Mouse (Mus musculus) hindbrain, embryonic 16.5 days (tissue): ENCODE data around the gene Map10. TPM values are rescaled to one million over a fixed set of nuclear protein-coding genes. Genes with fewer than 3 reads are reported as not detected.
A peak's percentile ranks its signal among the peaks of the same experiment; 100 is the strongest.

Experiments
- ATAC-seq: fragments of 200-750 bp; cut with Nextera tagmentation; 2 replicates; pipeline ENCODE4 v1.8.0; 2017; ENCODE audit warnings: moderate TSS enrichment, moderate library complexity
- H3K27ac ChIP-seq: fragments of 300-500 bp; sonication (generic); 2 replicates; pipeline ENCODE4 v1.5.1; 2014; ENCODE audit warnings: low read depth, mild to moderate bottlenecking, control low read depth, low read length, moderate library complexity
- H3K27me3 ChIP-seq: fragments of 300-500 bp; sonication (generic); replicated peaks from 2 replicates; pipeline ENCODE4 v1.6.1; 2014; ENCODE audit warnings: low read length; ENCODE audit not compliant: control insufficient read depth, insufficient read depth
- H3K36me3 ChIP-seq: fragments of 300-500 bp; sonication (generic); 2 replicates; pipeline ENCODE4 v1.6.1; 2014; ENCODE audit warnings: mild to moderate bottlenecking, low read length, moderate library complexity, mixed read lengths; ENCODE audit not compliant: control insufficient read depth, insufficient read depth
- H3K4me1 ChIP-seq: fragments of 300-500 bp; sonication (generic); 2 replicates; pipeline ENCODE4 v1.6.1; 2014; ENCODE audit warnings: low read depth, low read length; ENCODE audit not compliant: control insufficient read depth, insufficient read depth
- H3K4me2 ChIP-seq: fragments of 300-500 bp; sonication (generic); 2 replicates; pipeline ENCODE4 v1.6.1; 2014; ENCODE audit warnings: mild to moderate bottlenecking, low read length, control low read depth, moderate library complexity
- H3K4me3 ChIP-seq: fragments of 300-500 bp; sonication (generic); 2 replicates; pipeline ENCODE4 v1.5.1; 2014; ENCODE audit warnings: mild to moderate bottlenecking, low read length, control low read depth, moderate library complexity
- H3K9ac ChIP-seq: fragments of 300-500 bp; sonication (generic); 2 replicates; pipeline ENCODE4 v1.6.1; 2014; ENCODE audit warnings: low read depth, mild to moderate bottlenecking, control low read depth, low read length, moderate library complexity
- H3K9me3 ChIP-seq: fragments of 300-500 bp; sonication (generic); 2 replicates; pipeline ENCODE4 v1.6.1; 2014; ENCODE audit warnings: mild to moderate bottlenecking, low read length, moderate library complexity; ENCODE audit not compliant: control insufficient read depth
- WGBS: fragments of 180-500 bp; shearing (Covaris S2); extraction: QIAGEN DNeasy Blood & Tissue Kit; methylation state at CpG from one replicate; pipeline ENCODE4 v1.1.7; 2014; 5-methylcytosine and 5-hydroxymethylcytosine counted together
- polyA plus RNA-seq: library from polyadenylated mRNA; unstranded; fragments of >200 nt; fragmentation: Nextera tagmentation; extraction: Ambion mirVana; gene quantifications from 2 replicates; pipeline ENCODE4 v1.2.1, GENCODE M21; 2015

Map10 gene
- polyA plus RNA-seq, 1 experiment from 2014 or later = 6.3 TPM

DNA sequence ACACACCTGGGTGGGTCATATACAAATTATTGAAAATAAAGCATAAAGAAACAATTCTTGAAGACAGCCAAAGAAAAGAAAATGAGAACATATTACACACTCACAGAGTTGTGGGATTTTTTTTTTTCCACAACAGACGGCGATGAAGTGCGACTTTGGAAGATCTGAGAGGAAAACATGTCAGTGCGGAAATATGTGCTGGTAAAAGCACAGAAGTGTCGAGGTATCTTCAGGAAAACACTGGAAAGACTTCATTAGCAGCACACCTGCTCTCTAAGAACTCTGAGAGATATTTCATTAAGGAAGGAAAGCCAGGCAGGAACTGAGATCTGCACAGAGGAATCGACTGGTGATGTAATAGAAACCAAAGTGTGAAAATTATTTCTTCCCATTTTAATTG is 26.3 kb downstream of the Map10 start:
- Histone ChIP-seq H3K36me3 (no peaks in the 10 kb centered on the region), H3K27ac (no peak overlapping the region), H3K9ac (no peak overlapping the region), H3K4me1 (no peaks in the 10 kb centered on the region; the same call in 1 of the 2 replicates), H3K9me3 (no peaks in the 10 kb centered on the region; the same call in 1 of the 2 replicates), H3K4me2 (no peak overlapping the region), H3K27me3 (no peaks in the 10 kb centered on the region), H3K4me3 (no peak overlapping the region)
- ATAC-seq = no peak
- WGBS = 89% methylated on average over 6 of the region's 6 CpGs

DNA sequence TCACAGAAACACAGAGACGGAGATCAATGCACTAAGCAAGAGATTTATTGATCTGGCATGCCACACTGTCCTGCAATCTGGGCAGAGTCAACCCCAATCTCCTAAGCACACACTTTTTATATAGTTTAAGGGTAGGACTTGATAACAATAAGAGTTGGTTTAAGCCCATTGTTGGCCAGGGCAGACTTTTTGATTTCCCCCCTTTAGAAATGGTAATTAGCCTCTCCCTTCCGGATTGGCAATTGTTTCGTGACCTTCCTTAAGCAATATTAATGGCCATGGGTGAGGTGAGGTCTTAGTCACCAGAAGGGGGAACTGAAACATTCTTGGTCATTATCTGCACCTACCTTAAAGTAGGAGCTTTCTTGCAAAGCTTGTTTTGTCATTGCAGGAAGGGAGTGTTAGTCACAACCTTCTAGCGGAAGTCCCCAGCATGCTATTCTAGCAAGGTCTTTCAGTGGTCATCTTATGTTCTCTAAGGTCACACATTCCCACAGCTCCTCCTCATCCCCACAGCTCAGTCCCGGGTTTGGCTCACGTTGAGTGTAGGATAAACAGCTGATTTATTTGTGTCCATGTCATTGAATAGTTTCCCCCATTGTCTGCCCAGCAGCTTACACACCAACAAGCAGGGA is 29.9 kb downstream of the Map10 start:
- no peak overlapping the region for H3K27ac ChIP-seq
- H3K27me3 ChIP-seq = no peaks in the 10 kb centered on the region
- H3K9me3 ChIP-seq = no peaks in the 10 kb centered on the region; the same call in 1 of the 2 replicates
- 53% methylated on average over 6 of the region's 6 CpGs for WGBS
- no peak overlapping the region for H3K4me3 ChIP-seq
- ATAC-seq = no peak
- no peak overlapping the region for H3K9ac ChIP-seq
- no peaks in the 10 kb centered on the region for H3K36me3 ChIP-seq
- H3K4me2 ChIP-seq = no peak overlapping the region
- no peaks in the 10 kb centered on the region for H3K4me1 ChIP-seq

DNA sequence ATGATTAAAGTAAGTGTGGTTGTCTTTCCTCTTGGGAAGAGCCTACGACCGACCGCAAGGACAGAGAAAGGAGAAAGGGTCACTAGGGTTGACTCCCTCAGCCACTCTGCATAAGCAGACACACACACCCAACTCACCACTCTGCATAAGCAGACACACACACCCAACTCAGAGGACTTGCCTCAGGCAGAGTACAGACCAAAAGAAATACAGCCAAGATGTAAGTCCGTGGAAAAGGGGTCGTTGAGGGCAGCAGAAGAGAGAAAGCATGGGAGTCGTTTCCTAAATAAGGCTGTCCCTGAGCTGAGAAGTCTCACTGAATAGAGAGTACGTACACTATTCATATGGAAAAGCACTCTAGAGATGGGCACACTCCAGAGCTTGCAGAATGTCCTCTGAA is 30.8 kb downstream of the Map10 start:
- Histone ChIP-seq H3K4me3 (no peak overlapping the region), H3K27ac (no peak overlapping the region), H3K9me3 (no peaks in the 10 kb centered on the region; the same call in 1 of the 2 replicates), H3K36me3 (no peaks in the 10 kb centered on the region), H3K4me2 (no peak overlapping the region), H3K9ac (no peak overlapping the region), H3K4me1 (no peaks in the 10 kb centered on the region), H3K27me3 (no peaks in the 10 kb centered on the region)
- 81% methylated on average over 7 of the region's 7 CpGs for WGBS
- ATAC-seq = no peak

DNA sequence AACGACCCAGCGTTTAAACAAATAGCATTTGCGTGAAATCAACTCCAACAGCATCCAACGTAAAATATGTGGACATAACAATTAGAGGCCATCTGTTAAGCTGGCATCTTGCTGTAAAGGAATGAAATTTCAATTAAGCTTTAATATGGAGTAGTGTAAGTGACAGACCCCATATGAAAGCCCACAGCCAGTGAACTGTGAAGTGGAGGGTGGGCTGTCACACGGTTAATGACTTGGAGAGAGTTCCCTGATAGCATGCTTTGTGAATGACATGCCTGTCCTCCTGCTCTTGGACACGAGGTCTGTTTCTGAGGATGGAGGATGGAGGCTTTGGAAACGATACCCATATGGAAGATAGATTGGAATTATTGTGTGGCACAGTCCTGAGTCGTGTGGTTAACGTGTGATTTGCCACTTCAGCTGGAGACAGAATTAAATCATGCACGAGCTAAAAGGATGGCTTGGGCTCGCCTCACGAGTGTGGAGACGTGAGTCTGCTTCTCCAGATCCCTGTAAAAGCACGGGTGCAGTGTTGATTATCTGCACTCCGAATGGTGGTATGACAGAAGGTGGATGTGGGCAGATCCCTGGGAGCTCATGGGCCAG is 33.4 kb downstream of the Map10 start:
- peak; percentile 65; the same call in 1 of the 2 replicates for ATAC-seq
- 0 out of 2 replicates have a peak, but pooled peaks cover 2% of the 10 kb centered on the region for H3K4me1 ChIP-seq
- H3K27ac ChIP-seq = no peak overlapping the region
- H3K27me3 ChIP-seq = no peaks in the 10 kb centered on the region
- H3K4me2 ChIP-seq = no peak overlapping the region
- 50% methylated on average over 15 of the region's 15 CpGs for WGBS
- H3K9me3 ChIP-seq = no peaks in the 10 kb centered on the region
- no peak overlapping the region for H3K4me3 ChIP-seq
- no peaks in the 10 kb centered on the region for H3K36me3 ChIP-seq
- H3K9ac ChIP-seq = no peak overlapping the region

DNA sequence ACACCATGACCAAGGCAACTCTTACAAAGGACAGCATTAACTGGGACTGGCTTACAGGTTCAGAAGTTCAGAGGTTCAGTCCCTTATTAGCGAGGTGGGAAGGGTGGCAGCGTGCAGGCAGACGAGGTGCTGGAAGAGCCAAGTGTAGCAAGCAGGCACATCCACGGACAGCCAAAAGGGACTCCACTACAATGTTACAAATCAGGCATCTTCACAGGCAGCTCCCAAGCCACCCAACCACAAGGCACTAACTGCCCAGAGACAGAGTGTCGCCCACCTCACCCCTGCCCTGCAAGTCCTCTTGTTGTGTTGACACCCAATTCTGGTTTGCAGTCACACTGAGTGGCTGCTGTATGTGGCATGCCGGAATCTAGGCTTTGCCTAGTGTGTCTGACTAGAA is 34.8 kb downstream of the Map10 start:
- H3K9me3 ChIP-seq = no peaks in the 10 kb centered on the region
- H3K4me3 ChIP-seq = no peak overlapping the region
- no peak overlapping the region for H3K9ac ChIP-seq
- no peaks in the 10 kb centered on the region for H3K27me3 ChIP-seq
- 0 out of 2 replicates have a peak, but pooled peaks cover 2% of the 10 kb centered on the region for H3K4me1 ChIP-seq
- 92% methylated on average over 6 of the region's 6 CpGs for WGBS
- H3K27ac ChIP-seq = no peak overlapping the region
- H3K4me2 ChIP-seq = no peak overlapping the region
- no peak for ATAC-seq
- no peaks in the 10 kb centered on the region for H3K36me3 ChIP-seq

DNA sequence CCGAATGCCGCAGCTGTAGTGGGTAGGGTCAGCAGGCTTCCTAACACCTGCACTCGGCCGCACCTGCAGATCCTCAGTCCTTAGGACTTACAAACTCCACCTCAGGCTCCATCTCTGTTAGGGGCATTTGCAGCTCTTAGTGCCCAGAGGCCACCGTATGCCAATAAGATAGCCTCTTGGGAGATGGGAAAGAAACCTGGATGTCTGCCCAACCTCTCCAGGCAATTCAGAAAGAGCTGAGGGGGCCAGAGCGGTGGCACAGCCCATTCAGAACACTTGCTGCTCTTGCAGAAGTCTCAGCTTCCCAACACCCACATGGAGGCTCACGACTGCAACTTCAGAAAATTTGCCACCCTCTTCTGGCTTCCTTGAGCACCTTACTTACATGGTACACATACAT is 36.2 kb downstream of the Map10 start:
- Histone ChIP-seq H3K4me1 (0 out of 2 replicates have a peak, but pooled peaks cover 2% of the 10 kb centered on the region), H3K9ac (no peak overlapping the region), H3K4me3 (no peak overlapping the region), H3K27ac (no peak overlapping the region), H3K27me3 (no peaks in the 10 kb centered on the region), H3K4me2 (no peak overlapping the region), H3K9me3 (no peaks in the 10 kb centered on the region), H3K36me3 (no peaks in the 10 kb centered on the region)
- 70% methylated on average over 7 of the region's 7 CpGs for WGBS
- ATAC-seq = no peak

DNA sequence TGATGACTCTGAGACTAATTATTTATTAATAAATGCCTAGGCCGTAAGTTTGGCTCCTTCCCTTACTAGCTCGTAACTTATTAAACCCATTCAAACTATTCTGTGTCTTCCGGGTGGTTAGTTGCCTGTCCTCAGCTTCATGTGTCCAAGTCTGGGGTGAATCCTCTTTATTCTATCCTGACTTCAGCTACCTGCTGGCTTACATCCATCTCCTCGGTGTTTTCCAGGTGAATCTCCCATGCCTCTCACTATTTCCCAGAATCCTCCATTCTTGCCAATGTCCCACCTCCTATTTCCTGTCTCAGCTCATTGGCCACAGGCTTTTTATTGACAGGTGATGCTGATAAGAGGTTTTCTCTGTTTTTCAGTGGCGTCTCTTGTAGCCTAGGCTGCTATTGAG is 39.6 kb downstream of the Map10 start:
- Histone ChIP-seq H3K27ac (no peak overlapping the region), H3K4me3 (no peak overlapping the region), H3K9me3 (no peaks in the 10 kb centered on the region), H3K27me3 (no peaks in the 10 kb centered on the region), H3K9ac (no peak overlapping the region), H3K36me3 (no peaks in the 10 kb centered on the region), H3K4me2 (no peak overlapping the region), H3K4me1 (0 out of 2 replicates have a peak, but pooled peaks cover 2% of the 10 kb centered on the region)
- no peak for ATAC-seq
- WGBS = 90% methylated on average over 5 of the region's 5 CpGs

DNA sequence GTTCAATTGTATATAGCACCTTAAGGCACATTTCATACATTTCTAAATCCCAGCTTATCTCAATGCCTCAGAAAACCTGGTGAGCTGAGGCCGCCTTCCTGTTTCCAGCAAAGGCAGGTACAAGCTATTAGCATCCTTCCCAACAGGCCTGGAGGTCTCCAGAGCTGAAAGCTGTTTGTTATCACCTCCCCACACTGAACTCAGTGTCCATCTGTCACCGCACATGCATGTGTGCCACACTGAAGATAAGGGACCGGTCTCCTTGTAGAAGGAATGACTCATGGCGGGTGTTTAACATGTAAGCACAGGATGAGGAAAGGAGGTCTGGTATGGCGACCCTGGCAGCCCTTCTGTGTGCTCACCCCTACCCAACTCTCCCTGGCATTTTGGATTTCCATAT is 41.9 kb downstream of the Map10 start:
- 80% methylated on average over 5 of the region's 5 CpGs for WGBS
- no peak overlapping the region for H3K4me3 ChIP-seq
- H3K27ac ChIP-seq = no peak overlapping the region
- H3K4me2 ChIP-seq = no peak overlapping the region
- no peaks in the 10 kb centered on the region for H3K9me3 ChIP-seq
- H3K9ac ChIP-seq = no peak overlapping the region
- H3K27me3 ChIP-seq = no peaks in the 10 kb centered on the region
- H3K36me3 ChIP-seq = no peaks in the 10 kb centered on the region
- no peak for ATAC-seq
- H3K4me1 ChIP-seq = peaks cover 5% of the 10 kb centered on the region

DNA sequence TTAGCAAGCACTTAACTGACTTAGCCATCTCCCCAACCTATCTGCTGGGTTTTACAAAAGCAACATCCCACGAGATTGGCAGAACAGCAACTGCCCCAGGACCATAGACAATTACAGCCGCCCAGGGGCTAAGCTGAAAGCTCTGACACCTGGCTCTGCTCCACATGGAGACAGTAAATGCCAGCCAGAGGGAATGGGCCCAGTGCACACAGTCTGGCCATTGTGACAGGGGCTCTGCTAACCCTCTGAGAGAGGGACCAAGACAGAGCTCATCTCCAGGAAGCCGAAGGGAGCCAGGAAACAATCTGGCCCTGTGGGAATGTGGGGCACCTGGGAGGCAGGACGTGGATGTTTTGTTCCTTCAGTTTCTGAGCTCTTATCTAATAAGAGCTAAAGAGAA is 46.6 kb downstream of the Map10 start:
- H3K36me3 ChIP-seq = no peaks in the 10 kb centered on the region
- H3K27me3 ChIP-seq = no peaks in the 10 kb centered on the region
- H3K9ac ChIP-seq = no peak overlapping the region
- WGBS = 22% methylated on average over 4 of the region's 4 CpGs
- peak; percentile 86 for ATAC-seq
- no peak overlapping the region for H3K4me3 ChIP-seq
- H3K27ac ChIP-seq = no peak overlapping the region; the same call in 1 of the 2 replicates
- H3K4me1 ChIP-seq = peaks cover 7% of the 10 kb centered on the region
- no peaks in the 10 kb centered on the region for H3K9me3 ChIP-seq
- no peak overlapping the region for H3K4me2 ChIP-seq
